Mouse (Mus musculus) forebrain, embryonic 10.5 days (tissue): ENCODE measurements around the gene Tmcc1. TPM values are rescaled to one million over a fixed set of nuclear protein-coding genes. Genes with fewer than 3 reads are reported as not detected.
"Not testable (repeated sequence)": the region's sequence is repeated elsewhere in the genome, so short reads cannot be mapped to it uniquely, and the experiment has no call there.

Experiments
- DNase-seq: peaks from one replicate; pipeline ENCODE4 v3.0.0-alpha.2; 2017; ENCODE audit warnings: low spot score; ENCODE audit errors: extremely low spot score
- H3K27ac ChIP-seq: fragments of 300-500 bp; sonication (generic); 2 replicates; pipeline ENCODE4 v1.5.1; 2016; ENCODE audit warnings: mild to moderate bottlenecking
- H3K27me3 ChIP-seq: fragments of 300-500 bp; sonication (generic); 2 replicates; pipeline ENCODE4 v1.6.1; 2016; ENCODE audit warnings: mild to moderate bottlenecking; ENCODE audit not compliant: poor library complexity, severe bottlenecking
- H3K36me3 ChIP-seq: fragments of 300-500 bp; sonication (generic); replicated peaks from 2 replicates; pipeline ENCODE4 v1.6.1; 2016; ENCODE audit warnings: mild to moderate bottlenecking, moderate library complexity
- H3K4me1 ChIP-seq: fragments of 300-500 bp; sonication (generic); 2 replicates; pipeline ENCODE4 v1.6.1; 2016
- H3K4me3 ChIP-seq: fragments of 300-500 bp; sonication (generic); 2 replicates; pipeline ENCODE4 v1.5.1; 2016; ENCODE audit warnings: mild to moderate bottlenecking, moderate library complexity
- H3K9me3 ChIP-seq: fragments of 300-500 bp; sonication (generic); 2 replicates; pipeline ENCODE4 v1.6.1; 2016; ENCODE audit warnings: mild to moderate bottlenecking, moderate library complexity
- WGBS: fragments of 180-500 bp; shearing (Covaris S2); methylation state at CpG from one replicate; pipeline ENCODE4 v1.1.7; 2016; 5-methylcytosine and 5-hydroxymethylcytosine counted together
- polyA plus RNA-seq: library from polyadenylated mRNA; unstranded; fragments of >200 nt; fragmentation: Nextera tagmentation; extraction: Ambion mirVana; gene quantifications from 2 replicates; pipeline ENCODE4 v1.2.1, GENCODE M21; 2016

The Tmcc1 gene
- polyA plus RNA-seq: 14.8 and 16.2 TPM in 2 replicates

- Histone ChIP-seq H3K27ac (peak within 1 kb of the TSS; percentile 94), H3K36me3 (no peaks in the 10 kb centered on the region)
- under 1% methylated on average over 62 of the region's 68 CpGs for WGBS
Observed at GRCm38 (mm10) chr6:116193394-116194393, at the start of gene Tmcc1. TSS of gene Tmcc1 (minus strand) at chr6:116193486.

DNA sequence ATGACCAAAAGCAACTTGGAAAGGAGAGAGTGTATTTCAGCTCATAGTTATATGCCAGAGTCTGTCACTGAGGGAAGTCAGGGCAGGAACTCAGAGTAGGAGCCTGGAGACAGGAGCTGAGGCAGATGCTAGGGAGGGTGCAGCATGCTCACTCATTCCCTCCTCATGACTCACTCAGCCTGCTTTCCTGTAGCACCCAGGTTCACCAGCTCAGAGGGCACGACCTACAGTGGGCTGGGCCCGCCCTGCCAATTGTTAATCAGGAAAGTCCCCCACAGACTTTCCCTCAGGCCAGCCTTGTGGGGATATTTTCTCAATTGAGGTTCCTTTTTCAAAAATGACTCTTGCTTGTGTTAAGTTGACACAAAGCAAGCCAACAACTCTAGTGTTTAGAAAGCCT, 47.1 kb upstream of the Tmcc1 start:
- 79% methylated on average over 2 of the region's 2 CpGs for WGBS
- no peak overlapping the region for H3K27ac ChIP-seq
- DNase-seq: no peak
- peaks cover 89% of the 10 kb centered on the region for H3K36me3 ChIP-seq
- H3K27me3 ChIP-seq: no peaks in the 10 kb centered on the region
- H3K4me3 ChIP-seq: no peak overlapping the region
- no peaks in the 10 kb centered on the region for H3K9me3 ChIP-seq
- no peaks in the 10 kb centered on the region for H3K4me1 ChIP-seq

More at GRCm38 (mm10) chr6:116193394-116194393, at the start of gene Tmcc1:
- peaks cover 26% of the 10 kb centered on the region for H3K4me1 ChIP-seq
- H3K9me3 ChIP-seq: no peaks in the 10 kb centered on the region
- H3K4me3 ChIP-seq: peak within 1 kb of the TSS; percentile 92
- peaks cover 4% of the 10 kb centered on the region; the same call in 1 of the 2 replicates for H3K27me3 ChIP-seq
- DNase-seq: peak; percentile 96

DNA sequence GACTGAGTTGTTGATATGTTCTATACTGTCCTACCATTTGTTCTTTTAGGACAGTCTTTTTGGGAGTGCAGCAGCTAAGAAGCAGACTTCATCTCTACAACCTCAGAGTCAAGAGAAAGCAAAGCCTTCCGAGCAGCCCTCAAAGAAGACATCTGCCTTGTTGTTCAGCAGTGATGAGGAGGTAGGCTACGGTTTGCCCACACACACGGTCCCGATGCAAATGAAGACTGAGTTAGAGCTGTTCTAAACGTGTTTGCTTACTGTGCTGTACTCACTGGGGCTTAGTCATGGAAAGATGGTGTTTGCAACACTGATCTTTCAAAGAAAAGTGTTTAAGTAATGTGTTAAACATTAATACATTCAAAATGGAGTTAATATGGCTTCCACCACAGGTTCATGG, 44.8 kb upstream of the Tmcc1 start:
- Histone ChIP-seq H3K9me3 (no peaks in the 10 kb centered on the region), H3K36me3 (peaks cover 89% of the 10 kb centered on the region), H3K27me3 (no peaks in the 10 kb centered on the region), H3K4me3 (no peak overlapping the region), H3K27ac (no peak overlapping the region), H3K4me1 (no peaks in the 10 kb centered on the region)
- no peak for DNase-seq
- 93% methylated on average over 5 of the region's 5 CpGs for WGBS

- Histone ChIP-seq H3K27me3 (no peaks in the 10 kb centered on the region), H3K27ac (no peak overlapping the region), H3K36me3 (peaks cover 91% of the 10 kb centered on the region), H3K4me1 (no peaks in the 10 kb centered on the region), H3K4me3 (no peak overlapping the region), H3K9me3 (no peaks in the 10 kb centered on the region)
- WGBS: 93% methylated on average over 5 of the region's 5 CpGs
- no peak for DNase-seq
Observed at GRCm38 (mm10) chr6:116235336-116235735, 42.0 kb upstream of the Tmcc1 start.

DNA sequence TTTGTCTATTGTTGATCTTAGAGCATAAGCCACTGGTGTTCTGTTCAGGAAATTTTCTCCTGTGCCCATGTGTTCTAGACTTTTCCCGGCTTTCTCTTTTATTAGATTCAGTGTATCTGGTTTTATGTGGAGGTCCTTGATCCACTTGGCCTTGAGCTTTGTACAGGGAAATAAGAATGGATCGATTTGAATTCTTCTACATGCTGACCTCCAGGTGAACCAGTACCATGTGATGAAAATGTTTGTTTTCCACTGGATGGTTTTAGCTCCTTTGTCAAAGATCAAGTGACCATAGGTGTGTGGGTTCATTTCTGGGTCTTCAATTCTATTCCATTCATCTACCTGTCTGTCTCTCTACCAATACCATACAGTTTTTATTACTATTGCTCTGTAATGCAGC, 41.5 kb upstream of the Tmcc1 start:
- H3K4me3 ChIP-seq, H3K27ac ChIP-seq, DNase-seq, H3K4me1 ChIP-seq, H3K9me3 ChIP-seq, H3K27me3 ChIP-seq: not testable (repeated sequence)
- 93% methylated on average over 2 of the region's 2 CpGs for WGBS
- peaks cover 91% of the 10 kb centered on the region for H3K36me3 ChIP-seq

GRCm38 (mm10) chr6:116228785-116229525, 35.7 kb upstream of the Tmcc1 start:
- 67% methylated on average over 12 of the region's 12 CpGs for WGBS
- Histone ChIP-seq H3K27me3 (no peaks in the 10 kb centered on the region), H3K27ac (no peak overlapping the region), H3K4me3 (no peak overlapping the region), H3K9me3 (no peaks in the 10 kb centered on the region), H3K36me3 (peaks cover 83% of the 10 kb centered on the region), H3K4me1 (no peaks in the 10 kb centered on the region)
- peak; percentile 46 for DNase-seq

GRCm38 (mm10) chr6:116227767-116228166, 34.5 kb upstream of the Tmcc1 start:
- WGBS: 87% methylated on average over 11 of the region's 11 CpGs
- Histone ChIP-seq H3K36me3 (peaks cover 82% of the 10 kb centered on the region), H3K9me3 (no peaks in the 10 kb centered on the region), H3K4me1 (no peaks in the 10 kb centered on the region), H3K27me3 (no peaks in the 10 kb centered on the region), H3K27ac (no peak overlapping the region), H3K4me3 (no peak overlapping the region)
- no peak for DNase-seq

GRCm38 (mm10) chr6:116207729-116208534, 14.6 kb upstream of the Tmcc1 start, which contains the start of gene Washc2:
TSS of gene Washc2 (plus strand) at chr6:116208038.
- DNase-seq: peak; percentile 97
- Histone ChIP-seq H3K27ac (peak within 1 kb of the TSS; percentile 91), H3K4me1 (peaks cover 24% of the 10 kb centered on the region), H3K4me3 (peak within 1 kb of the TSS; percentile 87), H3K27me3 (no peaks in the 10 kb centered on the region), H3K9me3 (no peaks in the 10 kb centered on the region), H3K36me3 (peaks cover 25% of the 10 kb centered on the region)
- under 1% methylated on average over 51 of the region's 51 CpGs for WGBS

DNA sequence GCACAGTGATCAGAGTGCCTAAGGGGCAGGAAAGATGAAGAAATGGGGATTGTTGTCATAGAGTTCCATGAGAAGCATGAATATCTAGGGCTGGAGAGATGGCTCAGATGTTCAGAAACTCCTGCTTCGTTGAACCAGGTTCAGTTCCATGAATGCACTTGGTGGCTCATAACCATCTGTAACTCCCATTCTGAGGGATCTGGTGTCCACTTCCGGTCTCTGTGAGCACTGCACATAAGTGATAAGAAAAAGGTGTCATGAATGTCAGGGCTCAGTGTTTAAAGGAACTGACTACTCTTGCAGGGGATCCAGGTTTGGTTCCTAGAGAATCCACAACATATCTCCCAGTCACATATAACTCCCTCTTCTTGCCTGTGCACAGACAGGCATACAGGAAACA, 6.4 kb upstream of the Tmcc1 start:
- Histone ChIP-seq H3K36me3 (no peaks in the 10 kb centered on the region), H3K27ac (no peak overlapping the region), H3K9me3 (no peaks in the 10 kb centered on the region), H3K4me3 (no peak overlapping the region), H3K4me1 (no peaks in the 10 kb centered on the region), H3K27me3 (peaks cover 4% of the 10 kb centered on the region; the same call in 1 of the 2 replicates)
- DNase-seq: no peak
- 84% methylated on average over 2 of the region's 2 CpGs for WGBS

DNA sequence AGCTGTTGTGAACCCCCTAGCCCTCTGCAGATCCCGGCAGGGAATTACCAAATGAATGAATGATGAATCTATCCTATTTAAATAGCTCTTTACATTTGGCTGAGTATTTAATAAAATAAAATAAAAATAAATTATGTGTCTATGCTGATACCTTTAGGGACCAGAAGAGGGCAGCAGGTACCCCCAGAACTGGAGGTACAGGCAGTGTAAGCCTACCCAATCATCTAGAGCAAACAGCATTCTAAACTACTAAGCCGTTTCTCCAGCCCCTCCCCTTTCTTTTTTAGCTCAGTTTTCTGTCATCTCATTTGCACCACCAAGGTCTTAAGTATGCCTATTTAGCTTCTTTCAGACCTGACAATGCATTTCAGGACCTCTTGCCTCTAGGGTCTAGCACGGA, 4.9 kb upstream of the Tmcc1 start:
- Histone ChIP-seq H3K36me3 (no peaks in the 10 kb centered on the region), H3K4me1 (peaks cover 8% of the 10 kb centered on the region), H3K9me3 (no peaks in the 10 kb centered on the region), H3K27me3 (peaks cover 4% of the 10 kb centered on the region; the same call in 1 of the 2 replicates), H3K4me3 (no peak overlapping the region), H3K27ac (no peak overlapping the region)
- no peak for DNase-seq
- WGBS: 41% methylated on average over 3 of the region's 3 CpGs

- Histone ChIP-seq H3K27ac (no peak overlapping the region), H3K27me3 (peaks cover 4% of the 10 kb centered on the region; the same call in 1 of the 2 replicates), H3K4me3 (no peak overlapping the region), H3K36me3 (no peaks in the 10 kb centered on the region), H3K4me1 (peaks cover 26% of the 10 kb centered on the region), H3K9me3 (no peaks in the 10 kb centered on the region)
- DNase-seq: no peak
- 70% methylated on average over 8 of the region's 8 CpGs for WGBS
Observed at GRCm38 (mm10) chr6:116195811-116196210, 2.5 kb upstream of the Tmcc1 start.

DNA sequence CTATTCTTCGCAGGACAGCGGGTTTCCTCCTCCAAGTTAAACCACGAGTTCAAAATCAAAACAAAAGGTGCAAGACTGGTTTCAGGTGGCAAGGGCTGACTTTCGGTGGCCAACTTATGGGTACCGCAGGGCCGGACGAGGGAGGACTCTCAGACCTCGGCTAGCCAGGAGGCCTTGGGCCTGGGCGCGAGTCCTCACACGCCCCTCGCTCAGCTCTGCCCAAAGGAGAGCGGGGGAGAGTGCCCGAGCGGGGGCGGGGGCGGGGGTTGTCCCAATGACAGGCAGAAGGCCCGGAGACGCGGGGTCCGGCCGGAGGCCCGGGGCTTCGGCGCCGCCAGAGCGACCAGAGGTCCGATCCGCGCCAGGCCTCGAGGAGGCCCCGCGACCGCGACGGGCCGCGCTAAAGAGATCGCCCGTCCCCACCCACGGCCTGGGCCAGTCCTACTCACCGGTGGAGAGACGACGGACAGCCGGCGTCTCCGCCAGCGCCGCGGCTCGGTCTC, 426 bp downstream of the Tmcc1 start:
- peak; percentile 67 for DNase-seq
- under 1% methylated on average over 51 of the region's 51 CpGs for WGBS
- H3K27ac ChIP-seq: peak overlapping the region; percentile 94

More for the DNA sequence above, 426 bp downstream of the Tmcc1 start:
- Histone ChIP-seq H3K4me1 (peaks cover 26% of the 10 kb centered on the region), H3K36me3 (no peaks in the 10 kb centered on the region), H3K27me3 (peaks cover 4% of the 10 kb centered on the region; the same call in 1 of the 2 replicates), H3K9me3 (no peaks in the 10 kb centered on the region), H3K4me3 (peak overlapping the region; percentile 92)
